Mouse (Mus musculus): ENCODE results near the gene Notch3.
"Not testable (repeated sequence)": the region's sequence is repeated elsewhere in the genome, so short reads cannot be mapped to it uniquely, and the experiment has no call there.

DNA sequence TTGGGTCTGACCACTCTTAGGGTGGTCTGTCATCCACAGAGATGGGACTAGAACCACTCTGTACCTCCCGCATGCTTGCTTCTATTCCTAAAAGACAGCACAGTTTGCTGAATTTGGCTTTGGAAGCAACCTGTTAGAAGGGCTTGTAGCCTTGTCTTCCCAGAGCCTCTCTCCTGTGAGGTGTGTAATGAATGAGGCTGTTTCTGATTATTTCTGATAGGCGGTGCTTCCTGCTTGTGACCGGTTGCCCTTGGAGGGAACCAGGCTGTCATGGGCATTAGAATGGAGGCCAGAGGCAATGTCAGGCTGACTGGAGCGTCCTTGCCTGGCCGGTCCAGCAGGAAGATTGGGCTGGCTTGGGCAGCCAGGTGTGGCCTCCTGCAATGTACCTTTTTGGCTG lies 52.2 kb downstream of the Notch3 start:
- not testable (repeated sequence) for TF ChIP-seq CTCF (IDR thresholded peaks at IDR 0.05; ENCODE audit: extremely low read depth, insufficient read depth, insufficient read length, insufficient replicate concordance); POLR2A (IDR thresholded peaks at IDR 0.05; ENCODE audit: low read depth, low read length)
